Mouse (Mus musculus): Measurements from ENCODE around the gene Gm13277.

GRCm38 (mm10) chr4:88744207-88744606 is 44.2 kb upstream of the Gm13277 start:
- TF ChIP-seq CTCF (IDR thresholded peaks at IDR 0.05; ENCODE audit: low read depth) (peak; percentile 38; the same call in 1 of the 2 replicates), EP300 (optimal IDR thresholded peaks at IDR 0.05) (no peak)

All from stomach, postnatal 0 days (tissue).